In the genomic region with DNA sequence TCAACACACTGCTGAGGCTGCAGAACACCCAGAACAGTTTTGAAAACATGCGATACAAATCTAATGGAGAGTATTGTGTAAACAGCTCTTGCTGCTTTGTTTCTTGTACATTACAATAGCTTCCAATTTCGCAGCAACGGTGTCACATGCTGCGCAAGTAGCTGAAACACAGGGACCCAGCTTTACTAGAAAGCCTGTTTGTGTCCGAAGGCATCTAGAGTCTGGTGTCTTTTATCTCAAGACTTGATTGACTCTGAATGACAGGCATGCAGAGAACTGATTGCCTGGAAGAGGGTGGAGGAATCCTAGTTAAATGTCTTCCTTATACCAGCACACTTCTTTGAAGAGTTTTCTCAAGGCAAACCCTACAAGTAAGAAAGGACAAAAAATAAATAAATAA, we compare ENCODE assay signal across 18 mouse cellular contexts.
"Had no signal": no experiment of that assay in that cellular context is flagged by ENCODE, and none has a peak within 500 bp of the region (broad histone marks: within the 10 kb centered on the region; RNA-seq: fewer than 3 reads in every experiment).

No protein-coding gene starts in this region.

- H3K27ac ChIP-seq: liver, embryonic 12.5 days; liver, embryonic 14.5 days; midbrain, embryonic 13.5 days; midbrain, embryonic 15.5 days; neural tube, embryonic 13.5 days; neural tube, embryonic 15.5 days had no signal

- H3K4me2 ChIP-seq: liver, embryonic 12.5 days; lung, embryonic 14.5 days; midbrain, embryonic 13.5 days; midbrain, embryonic 15.5 days; neural tube, embryonic 13.5 days; neural tube, embryonic 15.5 days had no signal

- H3K9ac ChIP-seq: liver, embryonic 12.5 days; liver, embryonic 14.5 days; lung, embryonic 14.5 days; midbrain, embryonic 13.5 days; midbrain, embryonic 15.5 days; neural tube, embryonic 13.5 days; neural tube, embryonic 15.5 days had no signal

- H3K4me1 ChIP-seq: liver, embryonic 12.5 days; midbrain, embryonic 15.5 days; neural tube, embryonic 13.5 days; neural tube, embryonic 15.5 days had no signal

- H3K9me3 ChIP-seq: liver, embryonic 12.5 days; midbrain, embryonic 13.5 days; midbrain, embryonic 15.5 days; neural tube, embryonic 13.5 days; neural tube, embryonic 15.5 days had no signal

- H3K4me3 ChIP-seq: liver, embryonic 12.5 days; midbrain, embryonic 13.5 days; midbrain, embryonic 15.5 days; myocyte; neural tube, embryonic 13.5 days; neural tube, embryonic 15.5 days had no signal

- ATAC-seq: liver, embryonic 12.5 days; midbrain, embryonic 13.5 days; midbrain, embryonic 15.5 days had no signal

- H3K36me3 ChIP-seq: liver, embryonic 12.5 days; midbrain, embryonic 13.5 days; midbrain, embryonic 15.5 days; neural tube, embryonic 13.5 days; neural tube, embryonic 15.5 days had no signal

- DNase-seq: lung, adult 18-20 months; lung, embryonic 14.5 days; lung, postnatal 10 days; lung, postnatal 4 days; right cerebral cortex, adult 18-20 months; right cerebral cortex, postnatal 25 days; right cerebral cortex, postnatal 4 days; spleen, adult 18-20 months; thymus, adult 18-20 months; thymus, postnatal 14 days; thymus, postnatal 36 days had no signal

- H3K27me3 ChIP-seq: liver, embryonic 12.5 days; midbrain, embryonic 13.5 days; midbrain, embryonic 15.5 days; neural tube, embryonic 13.5 days; neural tube, embryonic 15.5 days had no signal
